Mouse (Mus musculus) lung, embryonic 16.5 days (tissue): ENCODE measurements around the gene Dusp18. TPM values are rescaled to one million over a fixed set of nuclear protein-coding genes. Genes with fewer than 3 reads are reported as not detected.
A peak's percentile ranks its signal among the peaks of the same experiment; 100 is the strongest.

Experiments used
- ATAC-seq: fragments of 200-750 bp; cut with Nextera tagmentation; 2 replicates; pipeline ENCODE4 v1.8.0; 2017; ENCODE audit warnings: low read depth, mild to moderate bottlenecking, moderate library complexity
- H3K27ac ChIP-seq: fragments of 300-500 bp; sonication (generic); 2 replicates; pipeline ENCODE4 v1.5.1; 2014; ENCODE audit warnings: mild to moderate bottlenecking, control low read depth, low read length
- H3K27me3 ChIP-seq: fragments of 300-500 bp; sonication (generic); 2 replicates; pipeline ENCODE4 v1.6.1; 2014; ENCODE audit warnings: low read depth, low read length, mixed read lengths; ENCODE audit not compliant: control insufficient read depth, insufficient read depth
- H3K36me3 ChIP-seq: fragments of 300-500 bp; sonication (generic); 2 replicates; pipeline ENCODE4 v1.6.1; 2014; ENCODE audit warnings: low read length; ENCODE audit not compliant: control insufficient read depth, insufficient read depth
- H3K4me1 ChIP-seq: fragments of 300-500 bp; sonication (generic); replicated peaks from 2 replicates; pipeline ENCODE4 v1.6.1; 2014; ENCODE audit warnings: low read length, mixed read lengths; ENCODE audit not compliant: control insufficient read depth, insufficient read depth
- H3K4me2 ChIP-seq: fragments of 300-500 bp; sonication (generic); 2 replicates; pipeline ENCODE4 v1.6.1; 2014; ENCODE audit warnings: low read depth, low read length, control low read depth
- H3K4me3 ChIP-seq: fragments of 300-500 bp; sonication (generic); 2 replicates; pipeline ENCODE4 v1.5.1; 2014; ENCODE audit warnings: mild to moderate bottlenecking, low read length, control low read depth
- H3K9ac ChIP-seq: fragments of 300-500 bp; sonication (generic); 2 replicates; pipeline ENCODE4 v1.6.1; 2014; ENCODE audit warnings: low read length, control low read depth
- H3K9me3 ChIP-seq: fragments of 300-500 bp; sonication (generic); 2 replicates; pipeline ENCODE4 v1.6.1; 2016; ENCODE audit warnings: low read length; ENCODE audit not compliant: control insufficient read depth
- WGBS: fragments of 180-500 bp; shearing (Covaris S2); extraction: QIAGEN DNeasy Blood & Tissue Kit; methylation state at CpG from one replicate; pipeline ENCODE4 v1.1.7; 2014; 5-methylcytosine and 5-hydroxymethylcytosine counted together
- polyA plus RNA-seq: library from polyadenylated mRNA; unstranded; fragments of >200 nt; fragmentation: Nextera tagmentation; extraction: Ambion mirVana; gene quantifications from 2 replicates; pipeline ENCODE4 v1.2.1, GENCODE M21; 2015

Dusp18 gene
- polyA plus RNA-seq, 1 experiment from 2014 or later, result 12.6 TPM

DNA sequence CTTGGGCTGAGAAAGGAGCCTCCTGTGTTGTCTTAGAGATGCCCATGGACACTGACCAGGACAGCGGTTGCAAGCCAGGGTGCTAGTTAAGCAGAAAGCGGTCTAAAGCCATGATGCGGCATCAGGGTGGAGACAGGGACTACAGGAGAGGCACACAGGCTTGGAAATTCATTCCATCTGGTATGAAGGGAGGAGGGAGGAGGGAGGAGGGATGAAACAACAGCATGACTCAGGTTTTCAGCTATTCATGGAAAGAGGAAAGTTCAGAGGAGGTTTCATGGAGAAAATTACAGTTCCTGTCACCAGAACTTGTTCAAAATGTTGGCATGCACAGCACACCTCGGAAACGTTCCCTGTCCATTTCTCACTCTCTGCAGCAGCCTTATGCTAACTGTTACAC lies 39.2 kb upstream of the Dusp18 start:
- Histone ChIP-seq H3K4me1 (no peaks in the 10 kb centered on the region), H3K36me3 (no peaks in the 10 kb centered on the region), H3K9me3 (no peaks in the 10 kb centered on the region), H3K9ac (no peak overlapping the region), H3K27ac (no peak overlapping the region), H3K27me3 (no peaks in the 10 kb centered on the region), H3K4me3 (no peak overlapping the region), H3K4me2 (no peak overlapping the region)
- no peak for ATAC-seq
- 82% methylated on average over 5 of the region's 5 CpGs for WGBS

DNA sequence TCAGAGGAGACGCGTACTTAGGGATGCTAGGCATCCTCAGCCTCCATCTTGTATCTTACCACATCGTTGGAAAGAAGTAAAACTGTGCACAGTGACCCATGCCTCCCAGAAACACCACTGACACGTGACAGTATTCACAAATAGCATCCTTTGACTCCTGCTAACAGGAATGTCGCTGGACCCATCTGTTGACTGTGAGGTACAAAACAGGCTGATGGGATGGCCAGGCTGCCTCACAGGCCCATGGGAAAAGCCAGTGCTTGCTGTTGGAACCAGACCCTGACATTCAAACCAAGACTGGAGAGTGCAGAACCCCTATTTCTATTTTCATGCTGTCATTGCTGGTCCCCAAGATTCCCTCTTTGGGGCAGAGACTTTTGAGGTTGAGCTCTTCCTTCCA lies 37.1 kb upstream of the Dusp18 start:
- Histone ChIP-seq H3K9ac (no peak overlapping the region), H3K27ac (no peak overlapping the region), H3K4me2 (no peak overlapping the region), H3K27me3 (peaks cover 4% of the 10 kb centered on the region), H3K4me3 (no peak overlapping the region), H3K4me1 (no peaks in the 10 kb centered on the region), H3K36me3 (no peaks in the 10 kb centered on the region), H3K9me3 (no peaks in the 10 kb centered on the region)
- 74% methylated on average over 5 of the region's 5 CpGs for WGBS
- no peak for ATAC-seq

DNA sequence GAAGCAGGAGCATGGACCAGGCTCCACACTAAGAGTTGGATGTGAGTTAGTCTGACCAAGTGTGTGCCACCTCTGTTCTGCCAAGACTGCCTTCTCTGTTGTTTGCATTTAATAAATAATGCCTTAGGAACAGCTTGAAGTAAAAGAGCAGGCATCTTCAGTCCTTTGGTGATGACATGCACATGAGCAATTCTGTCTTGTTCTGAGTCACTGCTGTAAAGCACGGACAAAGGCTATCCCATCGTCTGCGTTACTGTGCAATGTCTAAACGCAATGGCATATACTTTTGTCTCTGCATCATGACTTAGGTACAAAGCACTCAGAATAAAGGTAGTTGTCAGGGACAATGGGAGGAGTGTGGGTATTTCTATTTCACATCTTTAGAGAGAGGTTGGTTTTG lies 35.3 kb upstream of the Dusp18 start:
- Histone ChIP-seq H3K36me3 (no peaks in the 10 kb centered on the region), H3K4me1 (0 out of 2 replicates have a peak, but pooled peaks cover 4% of the 10 kb centered on the region), H3K9ac (no peak overlapping the region), H3K4me2 (no peak overlapping the region), H3K4me3 (no peak overlapping the region), H3K9me3 (no peaks in the 10 kb centered on the region), H3K27ac (no peak overlapping the region), H3K27me3 (peaks cover 7% of the 10 kb centered on the region)
- ATAC-seq, result no peak
- 89% methylated on average over 4 of the region's 4 CpGs for WGBS

DNA sequence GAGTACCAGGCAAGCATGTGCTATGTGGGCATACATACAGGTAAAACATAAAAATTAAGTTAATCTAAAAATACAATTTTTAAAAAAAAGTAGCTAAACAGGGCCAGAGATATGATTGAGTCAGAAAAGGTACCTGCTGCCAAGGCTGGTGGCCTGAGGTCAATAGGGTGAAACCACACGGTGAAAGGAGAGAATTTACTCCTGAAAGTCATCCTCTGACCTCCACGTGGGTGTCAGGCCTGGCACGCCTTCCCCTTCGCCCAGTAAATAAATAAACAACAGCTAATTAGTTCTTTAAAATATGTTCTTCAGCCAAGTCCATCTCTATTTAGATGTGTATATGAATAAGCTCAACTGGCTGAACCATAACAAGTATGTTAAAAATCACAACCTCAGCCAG lies 34.7 kb upstream of the Dusp18 start:
- no peak overlapping the region for H3K27ac ChIP-seq

DNA sequence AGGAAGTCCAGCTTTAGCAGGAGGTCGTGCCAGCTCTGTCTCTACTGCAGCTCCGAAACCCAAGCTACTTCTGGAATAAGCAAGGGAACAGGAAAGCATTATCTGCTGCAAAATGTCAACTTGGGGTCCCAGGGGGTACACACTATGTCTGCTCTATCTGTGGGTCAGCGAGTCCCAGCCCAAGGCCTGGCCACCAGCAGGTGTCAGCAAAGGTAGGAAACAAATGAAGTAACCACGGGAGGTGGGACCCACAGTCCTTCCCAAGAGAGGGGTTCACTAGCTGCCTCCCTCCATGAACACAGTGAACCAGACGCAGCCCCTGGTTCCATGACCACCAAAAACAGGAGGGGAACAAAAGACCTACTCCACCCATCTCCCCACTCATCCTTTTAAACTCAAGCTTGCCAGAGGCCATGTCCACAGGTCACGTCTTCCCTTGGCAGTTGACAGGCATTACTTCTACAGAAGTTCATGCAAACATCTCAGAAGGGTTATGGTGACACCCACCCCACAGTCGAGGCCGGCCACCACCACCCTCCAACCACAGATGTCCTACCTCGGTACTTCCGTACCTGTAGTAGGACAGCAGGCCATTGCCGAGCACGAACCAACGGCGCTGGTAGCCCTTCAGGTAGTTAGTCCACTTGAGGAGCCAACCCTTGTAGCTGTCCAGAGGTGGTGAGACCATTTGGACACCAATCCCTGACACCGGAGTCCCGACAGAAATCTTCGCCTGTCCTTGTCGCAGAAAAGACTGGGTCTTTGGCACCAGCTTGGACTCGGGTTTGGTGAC lies 32.2 kb upstream of the Dusp18 start:
- H3K4me3 ChIP-seq, result peak overlapping the region; percentile 55
- H3K4me1 ChIP-seq, result 0 out of 2 replicates have a peak, but pooled peaks cover 4% of the 10 kb centered on the region
- H3K27me3 ChIP-seq, result peaks cover 10% of the 10 kb centered on the region
- no peak; the same call in 1 of the 2 replicates for ATAC-seq
- no peak overlapping the region for H3K9ac ChIP-seq
- H3K9me3 ChIP-seq, result no peaks in the 10 kb centered on the region
- H3K4me2 ChIP-seq, result peak overlapping the region; percentile 92
- H3K36me3 ChIP-seq, result no peaks in the 10 kb centered on the region
- H3K27ac ChIP-seq, result no peak overlapping the region
- 61% methylated on average over 19 of the region's 19 CpGs for WGBS

More for the DNA sequence above, 34.7 kb upstream of the Dusp18 start:
- WGBS, result 59% methylated on average over 4 of the region's 4 CpGs
- Histone ChIP-seq H3K4me2 (no peak overlapping the region), H3K4me3 (no peak overlapping the region), H3K4me1 (0 out of 2 replicates have a peak, but pooled peaks cover 4% of the 10 kb centered on the region), H3K36me3 (no peaks in the 10 kb centered on the region), H3K9me3 (no peaks in the 10 kb centered on the region), H3K27me3 (peaks cover 9% of the 10 kb centered on the region), H3K9ac (no peak overlapping the region)
- ATAC-seq, result no peak

DNA sequence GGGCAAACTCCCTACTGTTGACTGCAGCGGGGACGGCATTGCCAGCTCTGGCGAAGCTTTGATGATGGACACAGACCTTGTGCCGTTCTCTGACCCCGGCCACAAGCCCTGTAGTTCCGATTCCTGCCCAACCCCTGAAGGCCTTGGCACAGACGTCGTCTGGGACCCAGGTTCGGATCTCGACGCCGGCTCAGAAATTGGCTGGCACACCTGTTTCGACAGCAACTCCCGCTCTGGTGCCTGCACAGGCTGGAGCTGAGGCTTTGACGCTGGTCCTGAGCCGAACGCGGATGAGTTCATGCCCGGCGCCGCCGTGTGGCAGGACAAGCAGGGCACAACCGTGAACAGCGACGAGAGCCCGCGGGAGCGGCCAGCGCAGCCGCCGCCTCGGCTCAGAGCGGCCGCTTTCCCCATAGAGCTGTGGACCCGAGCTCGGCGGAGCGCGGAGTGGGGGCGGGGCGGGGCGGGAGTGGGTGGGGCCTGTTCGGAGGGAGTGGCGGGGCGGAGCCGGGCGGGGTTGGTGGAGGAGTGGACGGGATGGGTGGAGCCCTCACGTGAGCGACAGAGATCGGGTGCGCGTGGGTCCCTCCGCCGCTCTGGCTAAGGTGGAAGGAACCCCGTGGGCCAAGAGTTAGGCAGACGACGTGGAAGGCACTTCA lies 31.5 kb upstream of the Dusp18 start, which contains the start of gene Osbp2:
Gene Osbp2, minus strand, starts transcription at position 450 of the 659 bp plus-strand sequence.
- H3K9me3 ChIP-seq, result no peaks in the 10 kb centered on the region
- 4% methylated on average over 56 of the region's 58 CpGs for WGBS
- no peak within 1 kb of the TSS for H3K27ac ChIP-seq
- 0 out of 2 replicates have a peak, but pooled peaks cover 4% of the 10 kb centered on the region for H3K4me1 ChIP-seq
- H3K4me3 ChIP-seq, result peak within 1 kb of the TSS; percentile 55
- H3K9ac ChIP-seq, result peak within 1 kb of the TSS; percentile 63
- H3K36me3 ChIP-seq, result no peaks in the 10 kb centered on the region
- H3K4me2 ChIP-seq, result peak within 1 kb of the TSS; percentile 92
- peak; percentile 97 for ATAC-seq
- peaks cover 10% of the 10 kb centered on the region for H3K27me3 ChIP-seq

DNA sequence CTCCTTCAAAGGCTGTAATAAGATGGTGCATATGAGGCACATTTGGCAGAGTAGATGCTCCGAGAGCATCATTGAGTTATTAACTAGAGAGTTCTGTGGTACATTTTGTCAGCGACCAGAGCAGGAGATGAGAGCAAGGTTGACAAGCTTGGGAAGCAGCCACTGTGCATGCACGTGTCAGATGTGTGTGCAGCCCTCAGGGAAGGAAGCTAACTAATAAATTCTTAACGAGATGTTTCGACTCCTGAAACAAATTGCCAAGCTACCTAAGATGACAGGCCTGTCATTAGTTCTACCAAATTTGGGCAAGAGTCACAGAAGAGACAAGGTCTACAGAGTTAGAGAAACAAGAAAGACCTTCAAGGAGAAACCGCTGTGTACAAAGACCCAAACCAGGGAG lies 30.7 kb upstream of the Dusp18 start:
- no peak overlapping the region for H3K27ac ChIP-seq
- 28% methylated on average over 6 of the region's 6 CpGs for WGBS
- no peaks in the 10 kb centered on the region for H3K9me3 ChIP-seq
- ATAC-seq, result no peak
- 0 out of 2 replicates have a peak, but pooled peaks cover 4% of the 10 kb centered on the region for H3K4me1 ChIP-seq
- H3K4me3 ChIP-seq, result peak overlapping the region; percentile 55
- H3K36me3 ChIP-seq, result no peaks in the 10 kb centered on the region
- H3K9ac ChIP-seq, result no peak overlapping the region
- H3K27me3 ChIP-seq, result peaks cover 10% of the 10 kb centered on the region
- H3K4me2 ChIP-seq, result peak overlapping the region; percentile 92

DNA sequence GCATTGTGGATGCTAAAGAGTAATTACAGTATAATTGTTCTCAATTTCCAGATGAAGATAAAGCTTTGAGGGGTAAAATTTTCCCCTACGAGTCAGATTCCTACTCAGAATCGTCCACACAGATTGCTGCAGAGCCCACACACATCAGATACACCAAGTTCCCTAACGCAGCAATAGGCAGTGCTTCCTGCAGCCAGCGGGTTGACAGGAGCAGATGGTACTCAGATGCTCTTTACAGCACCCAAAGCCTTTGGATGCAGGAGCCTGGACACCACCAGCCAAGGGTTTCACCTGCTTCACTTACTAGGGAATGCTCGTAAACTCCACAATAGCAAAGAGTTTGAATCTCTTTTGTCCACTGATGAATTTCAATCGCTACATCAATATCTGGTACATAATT lies 18.6 kb upstream of the Dusp18 start:
- ATAC-seq, result no peak
- Histone ChIP-seq H3K4me3 (no peak overlapping the region), H3K27me3 (no peaks in the 10 kb centered on the region), H3K27ac (no peak overlapping the region), H3K4me1 (no peaks in the 10 kb centered on the region), H3K9me3 (no peaks in the 10 kb centered on the region), H3K9ac (no peak overlapping the region), H3K4me2 (no peak overlapping the region), H3K36me3 (no peaks in the 10 kb centered on the region)
- 72% methylated on average over 6 of the region's 6 CpGs for WGBS

DNA sequence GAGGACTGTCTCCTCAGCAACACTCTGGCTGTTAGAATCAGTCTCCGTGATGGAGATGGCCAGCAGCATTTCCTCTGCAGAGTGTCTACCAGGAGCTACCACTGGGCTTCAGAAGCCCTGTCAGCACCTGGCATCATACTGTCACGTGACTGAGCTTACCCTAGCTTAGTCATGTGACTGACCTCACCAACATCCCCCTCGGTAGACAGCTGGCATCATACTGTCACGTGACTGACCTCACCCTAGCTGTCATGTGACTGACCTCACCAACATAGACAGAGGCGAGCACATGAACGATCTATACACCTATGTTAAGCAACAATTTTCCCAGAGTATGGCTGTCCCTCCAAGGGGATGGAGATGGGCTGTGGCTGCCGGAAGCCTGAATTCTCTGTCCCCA lies 16.4 kb upstream of the Dusp18 start:
- H3K9ac ChIP-seq, result no peak overlapping the region
- no peak for ATAC-seq
- no peak overlapping the region for H3K4me2 ChIP-seq
- no peaks in the 10 kb centered on the region for H3K9me3 ChIP-seq
- no peak overlapping the region for H3K4me3 ChIP-seq
- H3K36me3 ChIP-seq, result no peaks in the 10 kb centered on the region
- no peak overlapping the region for H3K27ac ChIP-seq
- WGBS, result 65% methylated on average over 7 of the region's 7 CpGs
- H3K4me1 ChIP-seq, result no peaks in the 10 kb centered on the region
- H3K27me3 ChIP-seq, result no peaks in the 10 kb centered on the region
